Mouse (Mus musculus) layer of hippocampus, adult 8-10 months (tissue): ENCODE data around the gene Pcbp2. TPM values are rescaled to one million over a fixed set of nuclear protein-coding genes. Genes with fewer than 3 reads are reported as not detected.

Source experiments
- DNase-seq, 2 experiments: peaks; one replicate each; pipeline ENCODE4 v3.0.0; 2022; ENCODE audit warnings: low spot score in 2 of 2
- total RNA-seq, 4 experiments: library from RNA; stranded (reverse); gene quantifications; 2 replicates each; pipeline ENCODE4 v1.2.4; 2022

The Pcbp2 gene
- 100 to 1,000 TPM; 489 to 507 (median 494) TPM for total RNA-seq

- DNase-seq = peak; percentile 95
These were observed at the start of gene Pcbp2 for GRCm38 (mm10) chr15:102470183-102470604. TSS of gene Pcbp2 (plus strand) at chr15:102470539.

- no peak for DNase-seq
These were observed 49.4 kb upstream of the Pcbp2 start for GRCm38 (mm10) chr15:102420986-102421385.

GRCm38 (mm10) chr15:102421437-102421836, 48.9 kb upstream of the Pcbp2 start:
- no peak for DNase-seq

- DNase-seq = no peak
These were observed 46.6 kb upstream of the Pcbp2 start for GRCm38 (mm10) chr15:102423602-102424240.

GRCm38 (mm10) chr15:102424657-102425056, 45.7 kb upstream of the Pcbp2 start:
- DNase-seq = no peak

- DNase-seq = no peak
These were observed 43.4 kb upstream of the Pcbp2 start for GRCm38 (mm10) chr15:102426963-102427362.

- no peak for DNase-seq
These were observed 38.3 kb upstream of the Pcbp2 start for GRCm38 (mm10) chr15:102432046-102432445.

GRCm38 (mm10) chr15:102433173-102433572, 37.2 kb upstream of the Pcbp2 start:
- DNase-seq = no peak

GRCm38 (mm10) chr15:102442490-102442889, 27.8 kb upstream of the Pcbp2 start:
- peak; percentile 60 to 88 for DNase-seq

GRCm38 (mm10) chr15:102445146-102445545, 25.2 kb upstream of the Pcbp2 start, which contains the start of gene Amhr2:
TSS of gene Amhr2 (plus strand) at chr15:102445367.
- DNase-seq = no peak

GRCm38 (mm10) chr15:102446448-102446847, 23.9 kb upstream of the Pcbp2 start:
- no peak for DNase-seq

- no peak for DNase-seq
These were observed 21.0 kb upstream of the Pcbp2 start for GRCm38 (mm10) chr15:102449366-102449765.

GRCm38 (mm10) chr15:102450928-102451327, 19.4 kb upstream of the Pcbp2 start:
- DNase-seq = no peak

GRCm38 (mm10) chr15:102451666-102452430, 18.5 kb upstream of the Pcbp2 start:
- no peak for DNase-seq

- DNase-seq = no peak
These were observed 14.3 kb upstream of the Pcbp2 start for GRCm38 (mm10) chr15:102455993-102456392.

GRCm38 (mm10) chr15:102458050-102458736, 12.1 kb upstream of the Pcbp2 start:
- no peak for DNase-seq

- DNase-seq = peak; percentile 91 to 93
These were observed 11.4 kb upstream of the Pcbp2 start, which contains the start of gene Prr13 for GRCm38 (mm10) chr15:102458904-102459317. TSS of gene Prr13 (plus strand) at chr15:102459028.

GRCm38 (mm10) chr15:102459381-102459780, 11.0 kb upstream of the Pcbp2 start:
- no peak for DNase-seq

GRCm38 (mm10) chr15:102459847-102460246, 10.5 kb upstream of the Pcbp2 start:
- no peak for DNase-seq

- no peak for DNase-seq
These were observed 9.9 kb upstream of the Pcbp2 start for GRCm38 (mm10) chr15:102460409-102460808.

GRCm38 (mm10) chr15:102460971-102461370, 9.4 kb upstream of the Pcbp2 start:
- DNase-seq = no peak
